Mouse (Mus musculus) kidney, adult 11 months (tissue): ENCODE data around the gene Slc27a1.
A peak's percentile ranks its signal among the peaks of the same experiment; 100 is the strongest.

ENCODE experiments used
- DNase-seq: peaks from one replicate; pipeline ENCODE4 v3.0.0; 2022

Slc27a1 gene

DNA sequence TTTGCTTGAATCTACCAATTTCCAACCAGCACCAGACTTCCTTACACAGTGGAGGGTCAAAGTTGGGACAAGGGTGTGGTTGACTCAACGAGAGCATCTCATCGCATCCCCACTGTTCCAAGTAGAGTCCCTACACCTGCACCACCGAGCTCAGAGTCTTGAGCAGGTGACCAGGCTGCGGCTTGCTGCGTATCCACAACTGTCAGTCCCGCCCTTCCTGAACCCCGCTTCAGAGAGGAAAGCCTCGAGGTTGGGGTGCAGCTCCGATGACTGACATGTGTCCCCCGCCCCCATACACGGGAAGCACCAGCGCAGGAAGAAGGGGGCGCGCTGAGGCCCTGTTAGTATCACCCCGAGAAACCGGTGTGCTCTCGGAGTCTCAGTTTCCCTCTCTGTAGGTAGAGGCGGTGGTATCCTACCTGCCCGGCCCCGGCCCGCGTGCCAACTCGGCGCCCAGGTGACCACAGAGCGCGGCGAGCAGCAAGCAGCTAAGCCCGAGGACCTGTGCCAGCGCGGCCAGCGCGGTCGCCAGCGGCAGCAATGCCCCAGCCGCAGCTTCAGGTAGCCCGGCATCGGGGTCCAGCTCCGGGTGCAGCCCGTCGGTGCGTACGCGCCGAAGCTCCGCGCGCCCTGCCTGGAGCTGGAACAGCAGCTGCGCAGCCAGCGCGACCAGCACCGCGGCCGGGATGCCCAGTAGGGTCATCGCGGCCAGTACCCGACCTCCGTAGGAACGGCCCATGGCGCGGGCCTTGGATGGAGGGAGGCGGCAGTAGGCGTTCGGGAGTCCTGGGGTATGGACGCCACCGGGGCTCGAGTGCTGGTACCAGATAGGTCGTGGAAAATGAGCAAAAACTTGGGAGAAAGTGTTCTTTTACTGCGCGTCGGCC is 10.4 kb upstream of the Slc27a1 start, which contains the start of gene Tmem221:
TSS of gene Tmem221 (minus strand) at position 801 of the 887 bp plus-strand sequence.
- no peak for DNase-seq

DNA sequence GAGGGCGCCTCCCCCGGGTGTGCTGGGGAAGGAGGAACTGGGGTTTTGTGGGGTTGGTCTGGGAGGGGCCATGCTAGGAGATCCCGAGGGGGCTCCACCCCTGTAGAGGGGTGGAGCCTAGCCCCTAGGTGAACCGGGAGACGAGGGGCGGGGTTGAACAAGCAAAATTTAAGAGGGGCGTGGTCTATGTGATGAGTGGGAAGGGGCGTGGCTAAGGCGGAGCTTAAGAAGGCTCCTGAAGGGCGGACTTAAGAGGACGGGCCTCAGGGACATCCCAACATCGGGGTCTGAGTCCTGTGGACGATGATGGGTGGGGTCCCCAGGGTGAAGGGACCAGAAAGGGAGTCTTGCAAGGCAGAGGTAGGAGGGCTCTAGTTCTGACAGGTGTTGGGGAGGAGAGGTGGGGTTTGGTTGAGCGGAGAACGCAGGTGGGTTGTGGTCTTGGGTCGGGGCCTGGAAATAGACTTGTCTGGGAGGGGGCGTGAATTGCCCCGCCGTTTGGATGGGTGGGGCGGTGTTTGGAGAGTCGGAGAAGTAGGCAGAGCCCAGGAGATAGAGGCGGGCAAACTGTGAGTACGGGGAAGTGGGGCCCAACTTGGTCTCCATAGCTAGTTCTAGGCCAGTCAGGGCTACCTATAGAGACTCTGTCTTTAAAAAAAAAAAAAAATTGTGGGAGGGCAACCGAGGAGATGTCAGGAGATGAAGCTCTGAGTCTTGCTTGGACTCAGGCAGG is 9.6 kb upstream of the Slc27a1 start:
- DNase-seq, result peak; percentile 87

DNA sequence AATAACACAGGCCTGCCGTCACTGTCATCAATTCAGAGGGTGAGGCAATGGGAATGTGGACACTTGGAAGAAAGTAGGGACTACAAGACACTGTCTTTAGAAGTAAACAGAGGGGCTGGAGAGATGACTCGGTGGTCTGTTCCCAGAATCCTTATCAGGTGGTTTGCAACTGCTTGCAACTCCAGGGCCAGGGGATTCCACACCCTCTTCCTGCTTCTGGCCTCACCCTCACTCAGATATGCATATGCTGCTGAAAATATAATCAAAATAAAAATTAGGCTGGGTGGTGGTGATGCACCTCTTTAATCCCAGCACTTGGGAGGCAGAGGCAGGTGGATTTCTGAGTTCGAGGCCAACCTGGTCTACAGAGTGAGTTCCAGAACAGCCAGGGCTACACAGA is 8.6 kb upstream of the Slc27a1 start:
- DNase-seq, result no peak

DNA sequence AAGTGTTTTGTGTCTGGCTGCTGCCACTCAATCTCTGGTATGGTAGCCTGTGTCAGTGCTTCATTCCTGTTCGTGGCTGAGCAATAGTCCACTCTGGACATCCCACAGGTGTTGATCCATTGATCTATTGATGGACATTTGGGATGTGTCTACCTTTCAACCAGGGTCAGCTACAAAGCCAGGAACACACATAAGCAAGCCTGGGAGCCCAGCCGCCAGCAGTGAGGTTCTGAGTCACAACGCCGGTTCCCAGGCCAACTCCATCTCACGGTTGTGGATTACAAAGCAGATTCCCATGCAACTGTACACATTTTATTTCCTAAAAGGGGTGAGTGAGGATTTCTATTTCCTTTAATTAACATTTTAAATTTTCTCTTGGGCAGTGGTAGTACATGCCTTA is 7.9 kb upstream of the Slc27a1 start:
- no peak for DNase-seq

DNA sequence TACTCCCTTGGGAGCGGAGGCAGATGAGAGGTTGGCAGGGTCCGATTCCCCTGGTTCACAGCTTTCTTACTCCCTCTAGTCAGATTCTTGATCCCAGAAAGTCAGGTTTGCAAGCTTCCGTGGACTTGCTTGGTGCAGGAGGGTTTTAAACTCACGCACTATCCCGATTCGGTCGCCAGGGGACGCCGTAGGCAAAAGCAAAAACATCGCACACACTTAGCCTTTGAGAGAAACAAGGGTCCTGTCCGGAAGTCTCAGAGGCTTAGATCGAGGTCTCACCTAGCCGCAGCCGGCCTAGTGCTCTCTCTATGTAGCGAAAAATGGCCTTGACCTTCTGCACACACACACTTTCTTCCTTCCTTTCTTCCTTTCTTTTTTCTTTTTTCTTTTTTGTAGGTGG is 7.3 kb upstream of the Slc27a1 start:
- DNase-seq, result peak; percentile 52

DNA sequence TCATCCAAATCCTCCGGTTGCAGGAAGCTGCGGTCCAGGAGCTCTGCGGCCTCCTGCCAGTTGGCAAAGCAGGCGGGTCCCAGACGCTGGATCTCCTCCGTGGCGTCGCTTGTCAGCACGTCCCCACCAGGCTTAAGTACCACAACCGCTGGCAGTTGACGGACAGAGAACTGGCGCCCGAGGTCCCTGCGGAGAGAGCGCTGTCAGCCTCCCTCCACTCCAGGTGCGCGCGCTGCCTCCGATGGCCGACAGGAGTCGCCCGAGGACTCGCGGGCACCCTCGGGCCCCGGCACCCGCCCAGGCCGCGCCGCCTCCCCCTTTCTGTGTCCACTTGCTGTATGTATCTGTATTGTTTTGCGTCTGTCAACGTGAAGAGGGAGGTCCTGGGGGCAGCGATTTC is 5.9 kb upstream of the Slc27a1 start:
- peak; percentile 69 for DNase-seq

DNA sequence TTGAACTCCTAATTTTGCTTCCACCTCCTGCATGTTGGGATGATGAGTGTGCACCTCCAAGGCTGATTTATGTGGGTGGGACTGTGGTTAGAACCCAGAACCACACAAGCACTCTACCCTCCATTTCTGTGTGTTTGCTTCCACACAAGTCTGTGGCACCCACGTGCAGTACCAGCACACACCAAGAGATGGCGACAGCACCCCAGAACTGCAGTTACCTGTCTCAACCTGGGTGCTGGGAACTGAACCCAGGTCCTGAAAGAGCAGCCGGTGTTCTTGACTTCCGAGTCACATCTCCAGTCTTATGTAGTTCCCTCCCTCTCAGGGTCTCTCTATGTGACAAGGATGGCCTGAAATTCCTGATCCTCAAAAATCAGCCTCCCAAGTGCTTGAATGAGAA is 4.7 kb upstream of the Slc27a1 start:
- no peak for DNase-seq

DNA sequence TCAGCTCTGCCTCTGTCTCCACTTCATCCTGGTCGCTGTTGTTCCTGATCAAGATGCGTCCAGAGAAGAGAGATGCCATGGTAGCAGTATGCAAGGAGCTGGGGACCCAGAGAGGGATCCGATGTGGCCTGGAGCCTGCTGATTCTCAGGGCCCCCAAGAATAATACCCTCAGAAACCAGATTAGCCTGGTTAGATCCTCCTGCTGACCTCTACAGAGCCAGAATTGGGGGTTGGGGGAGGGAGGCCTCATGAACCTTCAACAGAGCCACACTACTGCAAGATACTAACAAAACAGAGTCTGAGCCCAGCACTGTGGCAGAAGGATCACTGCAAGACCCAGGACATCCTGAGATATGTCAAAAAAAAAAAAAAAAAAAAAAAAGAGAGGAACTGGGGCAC is 2.2 kb upstream of the Slc27a1 start, which contains the start of gene Nxnl1:
TSS of gene Nxnl1 (minus strand) at position 101 of the 400 bp plus-strand sequence.
- no peak for DNase-seq

DNA sequence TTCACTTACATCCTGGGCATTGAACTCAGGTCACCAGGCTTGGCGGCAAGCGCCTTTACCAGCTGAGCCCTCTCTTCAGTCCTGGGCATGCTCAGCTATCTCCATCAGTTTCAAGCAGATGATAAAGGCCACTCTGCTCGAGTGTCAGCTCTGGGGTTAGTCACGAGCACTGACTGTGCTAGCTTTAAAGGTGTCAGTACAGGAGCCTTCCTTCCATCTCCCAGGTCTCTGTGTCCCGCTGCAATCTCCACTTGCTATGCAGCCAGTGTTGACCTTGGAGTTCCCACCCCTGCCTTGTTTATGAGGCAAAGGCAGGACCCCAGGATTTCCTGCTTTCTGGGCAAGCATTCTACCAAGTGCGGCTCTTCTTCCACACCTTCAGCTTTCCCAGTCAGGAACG is 1.1 kb upstream of the Slc27a1 start:
- DNase-seq, result no peak

DNA sequence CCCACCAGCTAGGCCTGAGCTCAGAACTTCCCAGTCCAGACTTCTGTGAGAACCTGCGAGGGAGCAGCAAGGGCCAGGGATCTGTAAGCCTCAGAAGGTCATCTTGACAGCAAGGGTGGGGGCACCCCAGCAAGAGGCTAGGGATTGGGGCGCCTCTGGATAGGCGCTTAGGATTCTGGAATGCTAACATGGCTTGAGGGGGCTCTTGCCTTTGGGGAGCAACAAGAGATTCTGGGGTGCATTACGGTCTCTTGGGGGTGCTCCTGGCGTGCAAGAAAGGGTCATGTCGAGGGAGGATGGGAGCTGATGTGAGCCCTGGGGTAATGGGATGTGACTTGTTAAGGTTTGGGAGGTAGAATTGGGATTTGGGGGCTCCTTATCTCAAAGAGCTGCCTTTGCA is 259 bp downstream of the Slc27a1 start:
- DNase-seq, result no peak

DNA sequence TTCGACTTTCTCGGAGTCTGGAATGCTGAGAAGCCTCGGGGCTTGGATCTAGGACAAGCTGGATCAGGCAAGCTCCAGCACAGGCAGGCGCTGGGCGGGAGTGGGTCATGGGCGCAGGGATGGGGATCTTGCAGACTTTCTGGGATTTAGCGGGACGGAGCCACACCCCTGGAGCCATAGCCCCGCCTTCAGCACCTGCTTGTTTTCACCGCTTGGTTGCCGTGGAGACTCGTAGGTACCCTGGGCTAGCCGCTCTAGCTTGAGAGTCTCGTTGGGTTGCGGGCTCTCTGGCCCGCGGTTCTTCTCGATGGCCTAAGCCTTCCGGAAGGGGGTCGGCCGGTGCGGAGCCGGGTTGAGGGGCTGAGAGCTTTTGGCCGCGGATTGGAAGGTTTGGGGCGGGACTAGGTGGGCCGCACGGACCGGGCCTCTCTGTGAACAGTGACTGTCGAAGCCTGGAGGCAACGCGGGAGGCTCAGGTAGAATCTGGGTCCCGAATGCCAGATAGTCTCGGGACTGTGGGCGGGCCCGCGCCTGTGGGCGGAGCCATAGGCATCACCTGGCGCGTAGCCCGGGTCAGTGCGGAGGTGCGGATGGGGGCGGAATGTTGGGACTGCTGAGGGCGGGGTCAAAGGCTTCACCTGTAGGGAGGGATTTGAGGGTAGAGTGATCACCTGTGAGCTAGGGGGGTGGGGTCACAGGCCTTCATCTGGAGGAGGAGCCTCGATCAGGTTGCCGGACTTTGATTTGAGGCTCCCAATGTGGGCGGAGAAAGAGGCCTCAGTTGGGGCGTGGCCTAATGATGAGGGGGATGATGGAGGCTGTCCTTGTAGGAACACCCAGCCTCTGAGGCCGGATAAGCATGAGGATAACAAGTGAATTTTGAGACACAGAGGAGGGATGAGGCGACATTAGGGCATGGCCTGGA is 946 bp downstream of the Slc27a1 start:
- peak; percentile 99 for DNase-seq

DNA sequence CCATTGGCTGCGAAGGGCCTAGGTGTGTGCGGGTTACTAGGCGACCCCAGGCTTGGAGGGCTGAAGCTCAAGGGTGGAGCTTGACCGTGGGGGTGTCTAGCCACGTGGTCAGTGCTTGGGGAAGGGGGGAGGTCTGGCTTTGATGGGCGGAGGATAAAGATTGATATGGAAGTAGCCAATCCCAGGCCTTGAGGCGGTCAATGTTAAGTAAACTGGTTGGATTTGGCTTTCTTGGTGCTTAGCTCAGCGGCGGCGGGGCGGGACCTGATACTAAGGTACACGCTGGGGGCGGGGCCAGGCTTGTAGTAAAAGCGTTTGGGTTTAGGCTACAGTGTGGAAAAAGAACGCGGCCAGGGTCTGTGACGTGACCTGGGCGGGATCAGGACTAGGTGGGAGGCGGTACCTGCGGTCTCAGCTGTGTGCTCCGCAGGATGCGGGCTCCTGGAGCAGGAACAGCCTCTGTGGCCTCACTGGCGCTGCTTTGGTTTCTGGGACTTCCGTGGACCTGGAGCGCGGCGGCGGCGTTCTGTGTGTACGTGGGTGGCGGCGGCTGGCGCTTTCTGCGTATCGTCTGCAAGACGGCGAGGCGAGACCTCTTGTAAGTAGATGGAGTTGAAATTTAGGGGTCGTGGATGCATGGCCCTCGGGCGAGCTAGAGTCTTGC is 1.7 kb downstream of the Slc27a1 start:
- DNase-seq, result peak; percentile 99

DNA sequence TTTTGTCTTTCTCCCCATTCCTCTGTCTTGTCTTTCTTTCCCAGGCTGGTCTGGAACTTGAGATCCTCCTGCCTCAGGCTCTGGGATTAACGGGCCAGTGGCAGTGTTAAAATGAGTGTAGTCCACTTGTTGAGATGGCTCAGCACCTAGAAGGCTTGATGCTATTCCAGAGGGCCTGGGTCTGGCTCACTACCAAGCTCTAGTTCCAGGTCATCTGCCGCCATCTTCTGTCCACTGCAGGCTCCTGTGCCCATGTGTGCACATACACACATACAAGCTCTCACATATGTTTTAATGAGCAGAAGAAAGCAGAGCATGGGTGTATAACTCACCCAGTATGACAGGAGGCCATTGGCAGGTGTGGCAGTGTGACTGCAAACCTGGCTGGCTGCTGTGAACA is 3.4 kb downstream of the Slc27a1 start:
- no peak for DNase-seq

DNA sequence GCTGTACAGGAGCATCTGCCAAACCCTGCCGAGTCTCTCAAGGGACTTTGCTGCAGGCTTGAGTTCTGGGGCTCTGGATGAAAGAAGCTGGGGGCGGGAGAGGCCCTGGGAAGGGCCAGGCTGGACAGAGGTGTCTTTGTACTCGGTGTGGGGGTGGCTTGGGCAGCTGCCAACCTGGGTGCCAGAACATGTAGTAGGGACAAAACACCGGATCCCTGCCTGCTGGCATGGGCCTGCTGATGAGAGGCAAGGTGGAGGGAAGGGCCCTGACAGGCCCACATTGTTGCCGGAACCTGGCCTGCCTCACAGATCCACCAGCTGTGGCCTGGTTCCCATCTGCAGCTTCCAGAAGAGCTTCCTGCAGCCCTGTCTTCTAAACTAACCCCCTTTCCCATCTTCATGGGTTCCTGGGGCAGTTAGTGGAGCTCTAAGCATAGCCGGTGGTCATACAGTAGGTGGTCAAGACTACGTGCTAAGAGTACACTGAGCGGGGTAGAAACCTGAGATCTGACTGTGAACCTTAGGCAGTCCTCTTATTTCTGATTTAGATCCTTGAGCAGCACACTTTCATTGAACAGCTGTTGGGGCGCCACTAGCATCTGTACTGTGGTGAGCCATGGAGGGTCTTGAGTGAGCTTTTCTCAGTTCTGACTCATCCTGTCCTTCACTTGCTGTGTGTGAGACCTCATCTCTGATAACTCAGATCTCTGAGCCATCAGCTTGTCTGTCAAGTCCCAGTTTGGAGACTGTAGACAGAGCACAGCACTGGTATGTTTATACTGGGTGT is 4.4 kb downstream of the Slc27a1 start:
- peak; percentile 80 for DNase-seq

DNA sequence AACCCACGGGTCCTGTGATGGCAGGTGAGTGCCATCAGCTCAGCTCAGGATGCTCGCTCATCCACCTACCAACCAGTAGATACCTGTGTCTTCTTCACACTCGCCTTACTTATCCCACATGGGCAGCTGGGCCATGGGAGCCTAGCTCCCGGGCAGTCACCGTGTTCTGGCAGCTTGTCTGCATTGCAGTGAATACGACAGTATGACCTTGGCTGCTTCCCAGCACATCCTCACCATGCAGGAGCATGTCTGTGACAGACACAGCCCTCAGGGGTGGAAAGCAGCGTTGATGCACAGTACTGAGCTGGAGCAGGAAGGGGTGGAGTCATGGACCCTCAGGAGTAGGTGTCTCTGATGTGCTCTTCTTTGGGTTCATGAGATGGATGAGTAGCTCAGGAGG is 5.7 kb downstream of the Slc27a1 start:
- no peak for DNase-seq

DNA sequence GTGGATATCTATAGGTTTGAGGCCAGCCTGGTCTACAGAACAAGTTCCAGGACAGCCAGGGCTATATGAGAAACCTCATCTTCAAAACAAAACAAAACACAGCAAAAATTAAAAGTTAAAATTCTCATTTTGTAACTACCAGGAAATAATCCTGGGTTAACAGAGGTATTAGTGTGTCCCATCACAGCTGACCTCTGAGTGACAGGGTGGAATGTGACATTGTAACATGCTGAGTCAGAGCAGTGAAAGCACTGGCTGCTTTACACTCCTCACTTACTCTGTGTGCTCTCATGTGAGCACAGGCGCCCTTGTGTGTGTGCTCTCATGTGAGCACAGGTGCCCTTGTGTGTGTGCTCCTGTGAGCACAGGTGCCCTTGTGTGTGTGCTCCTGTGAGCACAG is 6.3 kb downstream of the Slc27a1 start:
- DNase-seq, result no peak

DNA sequence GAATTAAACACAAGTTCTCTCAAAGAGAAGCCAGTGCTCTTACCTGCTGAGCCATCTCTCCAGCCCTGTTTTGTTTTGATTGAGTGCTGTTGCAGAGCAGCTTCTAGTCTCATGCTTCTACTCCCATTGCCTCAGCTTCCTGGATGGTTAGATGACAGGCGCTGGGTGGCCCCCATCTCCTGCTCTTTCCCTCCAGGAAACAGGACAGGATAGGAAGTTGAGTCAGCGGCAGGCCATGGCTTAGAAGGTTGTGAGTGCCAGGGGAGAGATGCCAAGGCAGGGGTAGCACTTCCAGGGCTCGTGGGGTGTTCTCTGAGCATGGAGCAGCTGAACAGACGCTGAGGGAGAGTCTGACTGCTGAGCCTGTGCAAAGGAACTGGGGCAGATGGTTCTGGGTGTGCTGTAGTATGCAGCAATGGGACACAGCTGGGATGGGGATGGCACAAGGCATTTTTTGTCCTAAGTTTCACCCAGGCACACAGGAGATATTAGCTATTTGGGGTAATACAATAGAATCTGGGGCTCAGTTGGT is 9.2 kb downstream of the Slc27a1 start:
- DNase-seq, result no peak

DNA sequence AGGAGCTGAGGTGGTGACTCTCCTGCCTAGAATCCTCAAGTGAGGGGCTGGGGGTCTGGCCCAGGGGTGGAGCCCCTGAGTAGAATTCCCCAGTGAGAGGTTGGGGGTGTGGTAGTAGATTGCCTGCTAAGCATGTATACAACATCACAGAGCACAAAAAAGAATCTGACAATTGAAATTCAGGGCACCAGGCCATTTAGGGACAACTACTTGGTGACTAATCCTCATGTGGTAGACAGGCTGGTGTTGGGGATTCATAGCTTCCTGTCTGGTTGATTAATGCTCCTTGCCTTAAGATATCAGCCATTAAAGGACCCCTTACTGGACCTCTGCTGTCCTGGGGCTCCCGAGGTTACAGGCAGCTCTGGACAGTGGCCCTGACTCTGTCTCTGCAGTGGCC is 10.3 kb downstream of the Slc27a1 start:
- DNase-seq, result no peak

DNA sequence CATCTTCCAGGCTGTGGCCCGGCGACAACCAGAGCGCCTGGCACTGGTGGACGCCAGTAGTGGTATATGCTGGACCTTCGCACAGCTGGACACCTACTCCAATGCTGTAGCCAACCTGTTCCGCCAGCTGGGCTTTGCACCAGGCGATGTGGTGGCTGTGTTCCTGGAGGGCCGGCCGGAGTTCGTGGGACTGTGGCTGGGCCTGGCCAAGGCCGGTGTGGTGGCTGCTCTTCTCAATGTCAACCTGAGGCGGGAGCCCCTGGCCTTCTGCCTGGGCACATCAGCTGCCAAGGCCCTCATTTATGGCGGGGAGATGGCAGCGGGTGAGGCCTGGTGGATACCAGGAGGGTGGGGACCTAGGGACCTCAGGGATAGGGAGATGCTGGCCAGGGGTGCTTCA is 10.8 kb downstream of the Slc27a1 start:
- DNase-seq, result no peak

DNA sequence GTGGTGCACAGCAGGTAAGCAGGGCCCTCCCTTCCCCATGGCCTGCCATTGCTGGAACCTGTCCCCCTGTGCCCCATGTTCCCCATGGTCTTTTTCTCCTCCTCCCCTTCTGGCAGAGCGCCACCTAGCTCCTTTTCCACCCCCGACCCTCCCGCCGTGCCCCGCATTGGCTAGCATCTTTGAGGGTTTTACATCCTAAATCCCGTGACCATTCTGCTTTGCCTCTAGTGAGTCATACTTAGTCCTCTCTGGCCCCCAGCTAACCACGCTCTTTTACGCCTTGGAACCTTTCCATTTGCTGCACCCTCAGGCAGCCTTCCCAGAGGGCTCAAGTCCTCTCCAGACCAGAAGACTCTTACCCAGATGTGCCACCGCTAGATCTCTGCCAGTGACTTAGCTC is 11.5 kb downstream of the Slc27a1 start:
- no peak for DNase-seq

DNA sequence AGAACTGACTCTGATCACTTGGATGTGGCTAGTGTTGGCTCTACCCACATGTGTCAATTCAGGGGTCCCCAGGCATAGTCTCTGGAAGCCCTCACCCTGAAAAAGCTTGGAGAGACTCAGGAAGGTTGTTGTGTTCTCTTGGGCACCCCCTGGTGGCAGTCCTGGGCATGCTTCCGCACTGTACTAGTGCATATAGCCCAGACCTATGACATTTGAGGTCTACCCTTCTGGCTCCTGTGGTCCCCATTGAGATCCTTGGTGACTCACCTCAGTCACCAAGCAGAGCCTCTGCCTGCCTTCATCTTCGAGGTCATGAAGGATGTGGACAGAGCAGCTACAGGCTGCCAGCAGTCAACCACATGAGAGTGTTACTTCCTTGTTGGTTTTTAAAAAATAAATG is 18.2 kb downstream of the Slc27a1 start:
- DNase-seq, result no peak
